Mouse (Mus musculus) small intestine, adult 2 months (tissue): ENCODE measurements around the gene Snx33. TPM values are rescaled to one million over a fixed set of nuclear protein-coding genes. Genes with fewer than 3 reads are reported as not detected.

ENCODE experiments used
- H3K27ac ChIP-seq: fragments of 200-500 bp; 2 replicates; pipeline ENCODE4 v1.5.1; 2012; ENCODE audit warnings: low read depth, low read length, control low read depth, inconsistent platforms; ENCODE audit not compliant: insufficient read depth
- H3K27me3 ChIP-seq: fragments of 200-500 bp; 2 replicates; pipeline ENCODE4 v1.6.1; 2012; ENCODE audit warnings: mild to moderate bottlenecking, moderate library complexity, low read length, inconsistent platforms; ENCODE audit not compliant: control insufficient read depth, insufficient read depth
- H3K36me3 ChIP-seq: fragments of 200-500 bp; 2 replicates; pipeline ENCODE4 v1.6.1; 2012; ENCODE audit warnings: mild to moderate bottlenecking, low read length, control low read depth, inconsistent platforms; ENCODE audit not compliant: control insufficient read depth, insufficient read depth
- H3K4me1 ChIP-seq: fragments of 200-500 bp; 2 replicates; pipeline ENCODE4 v1.6.1; 2012; ENCODE audit warnings: low read length, inconsistent platforms, mixed read lengths; ENCODE audit not compliant: control insufficient read depth, insufficient read depth, insufficient read length
- H3K4me3 ChIP-seq: fragments of 200-500 bp; 2 replicates; pipeline ENCODE4 v1.5.1; 2012; ENCODE audit warnings: low read depth, mild to moderate bottlenecking, control low read depth, inconsistent platforms, low read length, moderate library complexity
- CTCF ChIP-seq: fragments of 200-500 bp; IDR thresholded peaks from 2 replicates; pipeline ENCODE4 v1.5.1; 2012; ENCODE audit warnings: low read depth, mild to moderate bottlenecking, control low read depth, inconsistent platforms, low read length, moderate library complexity, mixed read lengths; ENCODE audit not compliant: insufficient replicate concordance, insufficient read length; ENCODE audit errors: extremely low read depth
- POLR2A ChIP-seq: fragments of 200-500 bp; IDR thresholded peaks from 2 replicates; pipeline ENCODE4 v1.6.1; 2012; ENCODE audit warnings: low read depth, mild to moderate bottlenecking, control low read depth, inconsistent platforms, low read length, moderate library complexity
- WGBS: fragments of 180-500 bp; shearing (Covaris S2); methylation state at CpG from one replicate; pipeline ENCODE4 v1.1.7; 2018; 5-methylcytosine and 5-hydroxymethylcytosine counted together
- polyA plus RNA-seq: library from polyadenylated mRNA; depleted of rRNA; stranded (reverse); fragments of >200 nt; gene quantifications from 2 replicates; pipeline ENCODE4 v1.2.3, GENCODE M21; 2012

The Snx33 gene
- polyA plus RNA-seq, 1 experiment, result 3.8 TPM

- TF ChIP-seq POLR2A, result no peak
- TF ChIP-seq CTCF, result no peak
- Histone ChIP-seq H3K27ac (peak overlapping the region; percentile 46), H3K4me3 (peak overlapping the region; percentile 90; the same call in 1 of the 2 replicates), H3K36me3 (0 out of 2 replicates have a peak, but pooled peaks cover 4% of the 10 kb centered on the region), H3K4me1 (peaks cover 4% of the 10 kb centered on the region; the same call in 1 of the 2 replicates), H3K27me3 (no peaks in the 10 kb centered on the region)
- 6% methylated on average over 6 of the region's 6 CpGs for WGBS
Measured at GRCm38 (mm10) chr9:56936861-56937222, 8.7 kb upstream of the Snx33 start.

- no peaks in the 10 kb centered on the region for H3K36me3 ChIP-seq
- H3K4me3 ChIP-seq, result no peak overlapping the region
- WGBS, result 59% methylated on average over 1 of the region's 1 CpGs
- no peak overlapping the region for H3K27ac ChIP-seq
- no peaks in the 10 kb centered on the region for H3K27me3 ChIP-seq
- TF ChIP-seq CTCF (no peak), POLR2A (no peak)
- peaks cover 5% of the 10 kb centered on the region; the same call in 1 of the 2 replicates for H3K4me1 ChIP-seq
Measured at GRCm38 (mm10) chr9:56930556-56930955, 2.4 kb upstream of the Snx33 start.

GRCm38 (mm10) chr9:56929496-56929895, 1.3 kb upstream of the Snx33 start:
- H3K27me3 ChIP-seq, result no peaks in the 10 kb centered on the region

DNA sequence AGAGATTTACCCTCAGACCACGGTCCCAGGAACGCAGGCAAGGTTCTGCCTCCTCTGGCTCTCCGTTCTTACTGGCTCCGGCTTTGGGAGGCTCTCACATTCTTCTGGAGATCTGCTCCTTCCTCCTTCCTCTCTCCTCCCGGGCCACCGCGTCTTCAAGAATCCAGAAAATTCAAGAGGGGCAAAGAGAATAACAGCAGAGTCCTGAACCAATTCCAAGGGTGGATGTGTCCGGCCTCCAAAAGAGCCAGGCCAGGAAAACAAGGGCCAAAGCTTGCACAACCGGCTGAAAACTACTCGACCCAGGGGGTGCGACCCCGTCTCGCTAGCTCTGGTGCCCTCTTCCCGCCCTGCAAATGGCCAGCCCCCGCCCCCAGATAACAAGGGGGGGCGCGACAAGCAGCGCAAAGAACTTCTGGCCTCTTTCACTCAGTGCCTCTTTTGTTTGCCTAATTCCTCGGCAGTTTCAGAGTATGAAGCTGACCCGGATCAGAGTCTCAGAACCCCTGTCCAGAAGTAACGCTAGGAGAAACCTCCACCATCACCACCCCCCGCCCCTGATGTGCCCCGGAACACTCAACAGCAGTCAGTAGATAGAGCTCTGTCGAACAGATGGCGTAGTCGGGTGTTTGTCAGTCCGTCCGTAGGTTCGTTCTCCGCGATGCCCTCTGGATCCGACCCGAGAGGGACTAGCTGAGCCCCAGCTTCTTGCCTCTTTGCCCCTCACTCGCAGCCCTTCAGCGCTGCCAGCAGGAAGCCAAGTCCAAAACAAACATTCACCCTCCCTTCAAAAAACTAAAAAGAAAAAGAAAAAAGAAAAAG, 769 bp downstream of the Snx33 start:
- Histone ChIP-seq H3K36me3 (no peaks in the 10 kb centered on the region), H3K27me3 (no peaks in the 10 kb centered on the region), H3K4me3 (peak overlapping the region; percentile 75), H3K4me1 (peaks cover 11% of the 10 kb centered on the region), H3K27ac (peak overlapping the region; percentile 74)
- TF ChIP-seq CTCF (0 out of 2 replicates have a peak, but pooled peaks have one; percentile 16), POLR2A (no peak; the same call in 1 of the 2 replicates)
- 7% methylated on average over 35 of the region's 35 CpGs for WGBS

More at GRCm38 (mm10) chr9:56929496-56929895, 1.3 kb upstream of the Snx33 start:
- TF ChIP-seq CTCF (no peak), POLR2A (no peak)
- no peak overlapping the region for H3K27ac ChIP-seq
- H3K4me1 ChIP-seq, result peaks cover 7% of the 10 kb centered on the region; the same call in 1 of the 2 replicates
- no peaks in the 10 kb centered on the region for H3K36me3 ChIP-seq
- H3K4me3 ChIP-seq, result no peak overlapping the region
- WGBS, result 47% methylated on average over 4 of the region's 4 CpGs

GRCm38 (mm10) chr9:56926387-56926786, 1.8 kb downstream of the Snx33 start:
- Histone ChIP-seq H3K27me3 (no peaks in the 10 kb centered on the region), H3K36me3 (no peaks in the 10 kb centered on the region), H3K4me3 (peak overlapping the region; percentile 19), H3K27ac (no peak overlapping the region), H3K4me1 (peaks cover 11% of the 10 kb centered on the region)
- WGBS, result 84% methylated on average over 10 of the region's 10 CpGs
- no peak for TF ChIP-seq CTCF
- TF ChIP-seq POLR2A, result no peak

- TF ChIP-seq CTCF (no peak), POLR2A (no peak)
- Histone ChIP-seq H3K4me3 (peak overlapping the region; percentile 45), H3K27ac (no peak overlapping the region), H3K27me3 (no peaks in the 10 kb centered on the region), H3K36me3 (no peaks in the 10 kb centered on the region; the same call in 1 of the 2 replicates), H3K4me1 (peaks cover 11% of the 10 kb centered on the region)
- 91% methylated on average over 10 of the region's 10 CpGs for WGBS
Measured at GRCm38 (mm10) chr9:56926025-56926360, 2.2 kb downstream of the Snx33 start.

DNA sequence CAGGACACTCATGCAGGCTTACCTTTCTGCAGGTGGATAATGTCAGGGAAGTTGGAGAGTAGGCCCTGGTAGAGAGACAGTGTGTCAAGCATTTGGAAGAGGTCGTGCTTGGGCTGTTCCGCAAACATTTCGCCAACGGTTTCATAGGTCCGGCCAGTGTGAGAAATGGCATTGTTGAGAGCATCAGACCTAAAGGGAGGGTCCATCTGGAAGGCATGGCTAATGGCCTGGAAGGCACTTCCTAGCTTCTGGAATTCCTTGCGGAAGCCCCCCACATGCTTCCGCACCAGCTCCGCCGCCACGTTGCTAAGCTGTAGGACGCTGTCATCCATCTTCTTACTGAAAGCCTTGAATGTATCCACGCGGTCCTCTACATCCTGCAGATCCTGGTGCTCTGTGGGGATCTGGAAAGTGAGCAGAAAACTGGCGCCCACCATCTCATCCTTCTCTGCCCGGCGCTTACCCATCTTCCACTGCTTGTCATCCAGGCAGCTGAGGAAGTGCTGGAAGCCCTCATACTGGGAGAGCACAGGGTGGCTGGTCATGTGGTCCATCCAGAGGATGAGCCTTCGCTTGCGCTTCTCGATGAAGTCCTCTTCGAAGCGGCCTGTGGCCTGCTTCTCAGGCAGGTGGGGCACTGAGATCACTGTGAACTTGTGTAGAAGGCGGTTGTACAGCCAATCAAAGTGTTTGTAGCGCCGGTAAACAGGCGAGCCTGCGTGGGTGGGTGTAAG, 2.7 kb downstream of the Snx33 start:
- WGBS, result 85% methylated on average over 26 of the region's 26 CpGs
- no peak for TF ChIP-seq POLR2A
- no peak for TF ChIP-seq CTCF
- Histone ChIP-seq H3K4me1 (peaks cover 11% of the 10 kb centered on the region), H3K4me3 (peak overlapping the region; percentile 45), H3K27me3 (no peaks in the 10 kb centered on the region), H3K27ac (0 out of 2 replicates have a peak overlapping the region, but pooled peaks have one; percentile 6), H3K36me3 (no peaks in the 10 kb centered on the region; the same call in 1 of the 2 replicates)
